Mouse (Mus musculus) kidney, postnatal 14 days (tissue): ENCODE measurements at regions not wholly inside any gene's neighbourhood (a gene's known extent, or its start where the extent isn't known, plus 50 kb on each side); places are given as distances from the start of the nearest gene placed in this dataset.

Source experiments
- DNase-seq: peaks from one replicate; pipeline ENCODE4 v3.0.0; 2022; ENCODE audit warnings: mixed read lengths

DNA sequence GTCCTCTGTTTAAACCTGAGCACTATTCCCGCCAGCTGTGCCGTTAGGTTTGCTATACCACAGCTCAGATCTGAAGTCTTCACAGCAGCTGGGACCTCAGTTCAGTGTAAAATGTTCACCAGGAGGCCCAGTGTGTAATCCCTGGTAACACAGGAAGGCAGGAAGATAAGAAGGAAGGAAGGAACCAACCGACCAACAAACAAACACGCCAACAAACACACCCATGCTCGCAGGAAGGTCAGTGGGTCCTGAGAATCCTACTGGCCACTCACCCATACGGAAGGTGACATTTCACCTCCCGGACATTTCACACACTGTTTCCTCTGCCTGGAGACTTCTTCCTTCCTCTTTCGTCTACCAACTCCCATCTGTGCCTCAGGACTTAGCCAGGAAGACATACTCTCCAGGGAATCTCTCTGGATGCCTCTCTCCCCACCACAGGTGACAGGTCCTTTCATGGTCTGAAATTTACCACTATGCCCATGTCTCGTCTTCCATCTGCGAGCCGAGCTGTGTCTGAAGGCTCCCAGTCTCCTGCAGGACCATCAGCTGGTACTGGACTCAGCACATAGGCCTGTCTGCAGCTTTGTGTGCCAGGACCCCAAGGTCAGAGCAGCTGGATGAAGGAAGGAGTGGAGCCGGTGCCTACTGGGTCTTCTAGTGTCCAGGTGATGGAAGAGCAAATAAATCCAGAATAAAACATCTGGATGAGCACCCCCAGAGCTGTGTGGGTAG lies 61.1 kb upstream of the Xpa start:
- DNase-seq, result peak; percentile 7

DNA sequence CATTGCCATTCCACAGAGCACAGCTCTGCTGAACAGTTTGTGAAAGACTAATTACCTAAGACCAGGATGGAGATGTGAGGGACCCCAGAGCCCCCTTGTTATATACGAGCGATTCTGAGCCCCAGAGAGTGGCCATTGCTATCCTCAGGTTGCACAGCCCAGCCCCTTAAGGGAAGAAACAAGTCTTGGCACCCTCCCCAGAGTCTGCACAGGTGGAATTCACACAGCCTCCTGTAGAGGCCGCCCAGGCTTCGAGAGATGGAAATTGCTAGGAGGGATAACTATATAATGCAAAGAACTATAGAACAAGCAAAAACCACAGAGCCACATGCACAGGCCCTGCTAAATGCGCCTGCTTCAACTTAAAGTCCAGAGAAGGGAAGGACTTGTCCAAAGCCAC lies 62.7 kb upstream of the Xpa start:
- no peak for DNase-seq

GRCm38 (mm10) chr4:46268564-46269247 lies 72.6 kb upstream of the Xpa start:
- DNase-seq, result no peak

DNA sequence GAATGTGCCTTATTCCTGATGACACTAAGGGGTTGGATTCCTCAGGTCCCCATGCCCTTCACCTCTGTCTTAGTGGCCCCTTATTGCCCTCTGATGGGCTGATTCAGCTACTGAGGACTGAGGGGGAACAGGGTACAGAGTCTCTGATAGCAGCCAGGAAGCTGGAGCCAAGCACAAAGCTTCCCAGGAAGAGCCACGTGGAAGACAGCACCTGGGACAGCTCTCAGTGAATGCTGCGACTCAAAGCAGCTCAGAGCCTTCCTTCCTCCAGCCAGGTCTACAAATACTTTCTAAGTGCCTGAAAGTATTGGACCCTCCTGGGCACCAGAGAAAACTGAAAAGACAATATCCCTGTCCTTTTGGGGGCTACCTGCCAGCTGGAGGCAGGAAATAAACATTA lies 72.3 kb upstream of the Foxe1 start:
- DNase-seq, result no peak

DNA sequence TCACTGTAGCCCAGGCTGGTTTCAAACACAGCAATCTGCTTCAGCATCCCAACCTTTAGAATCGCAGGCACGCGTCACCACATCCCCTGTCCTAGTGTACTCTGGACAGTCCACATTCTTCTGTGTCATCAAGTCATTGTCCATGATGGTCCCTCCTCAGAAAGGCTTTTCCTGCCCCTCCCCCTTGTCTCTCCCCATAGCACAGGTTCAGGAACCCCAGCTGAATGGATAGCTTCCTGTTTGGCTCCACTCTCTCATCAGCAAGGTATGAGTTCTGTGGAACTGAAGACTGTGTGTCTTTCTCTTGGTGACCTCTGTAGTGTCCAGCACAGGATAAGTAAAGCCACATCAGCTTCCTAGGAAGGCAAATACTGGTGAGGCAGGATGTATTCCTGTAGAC lies 67.6 kb upstream of the Foxe1 start:
- peak; percentile 34 for DNase-seq

DNA sequence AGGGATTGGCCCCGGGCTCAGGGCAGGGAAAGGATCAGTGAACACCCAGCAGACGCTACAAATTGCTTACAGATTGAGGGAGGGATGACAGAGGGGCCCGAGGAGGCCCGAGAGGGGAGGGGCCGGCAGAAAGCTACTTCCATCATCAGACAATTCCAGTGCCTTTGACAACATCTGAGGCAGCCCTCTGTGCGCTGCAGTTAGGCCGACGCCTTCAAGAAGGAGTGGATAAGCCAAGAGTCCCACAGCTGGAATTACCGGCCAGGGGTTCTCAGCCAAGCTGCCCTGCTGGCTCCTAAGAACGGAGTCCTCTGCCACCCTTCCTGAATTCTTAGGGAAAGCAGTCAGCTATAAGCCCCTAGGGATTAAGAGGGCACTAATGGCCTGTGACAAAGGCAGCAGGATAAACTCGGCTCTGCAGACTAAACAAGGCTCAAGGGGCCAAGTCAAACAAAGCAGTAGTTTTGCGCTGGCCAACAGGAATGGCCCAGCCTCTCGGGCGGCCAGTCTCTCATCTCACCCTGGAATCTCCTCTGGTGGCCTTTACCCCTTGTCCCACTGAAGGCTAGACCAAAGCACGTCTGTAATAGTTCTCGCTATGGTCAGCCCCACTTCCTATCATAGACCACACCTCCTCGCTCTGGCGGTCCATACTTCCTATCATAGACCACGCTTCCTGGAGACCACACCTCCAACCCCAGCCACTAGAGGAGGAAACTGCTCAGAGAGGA lies 66.4 kb upstream of the Foxe1 start:
- peak; percentile 26 for DNase-seq

- no peak for DNase-seq
Measured at GRCm38 (mm10) chr4:46286955-46287354, 56.5 kb upstream of the Foxe1 start.

DNA sequence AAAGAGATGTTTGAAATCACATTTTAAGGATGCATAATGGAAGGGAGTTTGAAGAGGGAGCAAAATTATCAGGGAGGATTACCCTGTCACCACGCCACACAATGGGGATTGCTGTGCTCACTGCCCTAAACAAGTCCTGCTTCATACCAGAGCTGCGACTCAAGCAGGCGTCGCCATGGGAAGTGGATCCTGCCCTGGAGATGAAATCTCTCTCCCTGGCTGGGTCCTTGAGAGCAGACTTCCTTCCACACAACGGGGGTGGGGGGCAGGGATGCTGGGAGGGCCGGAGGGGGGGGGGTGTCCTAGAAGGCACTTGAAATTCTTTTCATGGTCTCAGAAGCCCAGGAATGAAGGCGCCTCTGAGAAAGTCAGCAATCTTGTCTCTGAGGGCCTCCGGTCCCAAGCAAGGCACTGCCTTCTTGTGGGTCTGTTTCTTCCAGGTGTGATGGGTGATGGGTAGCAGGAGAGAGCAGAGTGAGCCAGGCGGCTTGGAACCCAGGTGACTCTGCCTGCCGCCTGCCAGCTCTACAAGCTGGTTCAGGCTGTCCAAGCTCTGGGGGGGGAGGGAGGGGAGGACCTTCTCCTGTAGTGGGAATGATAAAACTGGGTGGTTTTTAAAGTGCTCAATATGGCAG lies 51.7 kb upstream of the Foxe1 start:
- DNase-seq, result no peak
